Mouse (Mus musculus) kidney, embryonic 16.5 days (tissue): ENCODE results near the gene Dtx3. TPM values are rescaled to one million over a fixed set of nuclear protein-coding genes. Genes with fewer than 3 reads are reported as not detected.
A peak's percentile ranks its signal among the peaks of the same experiment; 100 is the strongest.

Source experiments
- ATAC-seq: fragments of 200-750 bp; cut with Nextera tagmentation; 2 replicates; pipeline ENCODE4 v1.8.0; 2017; ENCODE audit warnings: moderate TSS enrichment; ENCODE audit not compliant: low FRiP score, low TSS enrichment
- H3K27ac ChIP-seq: fragments of 300-500 bp; sonication (generic); 2 replicates; pipeline ENCODE4 v1.5.1; 2014; ENCODE audit warnings: low read length
- H3K27me3 ChIP-seq: fragments of 300-500 bp; sonication (generic); 2 replicates; pipeline ENCODE4 v1.6.1; 2014; ENCODE audit warnings: low read length, control low read depth, mixed read lengths; ENCODE audit not compliant: insufficient read depth
- H3K36me3 ChIP-seq: fragments of 300-500 bp; sonication (generic); 2 replicates; pipeline ENCODE4 v1.6.1; 2014; ENCODE audit warnings: low read length, control low read depth, mixed read lengths; ENCODE audit not compliant: insufficient read depth
- H3K4me1 ChIP-seq: fragments of 300-500 bp; sonication (generic); 2 replicates; pipeline ENCODE4 v1.6.1; 2014; ENCODE audit warnings: low read length, control low read depth, mixed read lengths; ENCODE audit not compliant: insufficient read depth
- H3K4me2 ChIP-seq: fragments of 300-500 bp; sonication (generic); replicated peaks from 2 replicates; pipeline ENCODE4 v1.6.1; 2014; ENCODE audit warnings: low read depth, low read length
- H3K4me3 ChIP-seq: fragments of 300-500 bp; sonication (generic); 2 replicates; pipeline ENCODE4 v1.5.1; 2014; ENCODE audit warnings: mild to moderate bottlenecking, low read length
- H3K9ac ChIP-seq: fragments of 300-500 bp; sonication (generic); replicated peaks from 2 replicates; pipeline ENCODE4 v1.6.1; 2014; ENCODE audit warnings: low read length
- H3K9me3 ChIP-seq: fragments of 300-500 bp; sonication (generic); 2 replicates; pipeline ENCODE4 v1.6.1; 2016; ENCODE audit warnings: low read length, control low read depth
- WGBS: fragments of 180-500 bp; shearing (Covaris S2); extraction: QIAGEN DNeasy Blood & Tissue Kit; methylation state at CpG from one replicate; pipeline ENCODE4 v1.1.7; 2014; 5-methylcytosine and 5-hydroxymethylcytosine counted together
- polyA plus RNA-seq: library from polyadenylated mRNA; unstranded; fragments of >200 nt; fragmentation: Nextera tagmentation; extraction: Ambion mirVana; gene quantifications from 2 replicates; pipeline ENCODE4 v1.2.1, GENCODE M21; 2015

Gene Dtx3
- polyA plus RNA-seq, 1 experiment from 2014 or later = 115 TPM

GRCm38 (mm10) chr10:127209928-127210570 lies 14.5 kb upstream of the Dtx3 start:
- H3K9me3 ChIP-seq = no peaks in the 10 kb centered on the region
- H3K4me3 ChIP-seq = peak overlapping the region; percentile 77
- H3K27me3 ChIP-seq = no peaks in the 10 kb centered on the region
- peak overlapping the region; percentile 87 for H3K4me2 ChIP-seq
- 80% methylated on average over 13 of the region's 13 CpGs for WGBS
- peak overlapping the region; percentile 93 for H3K27ac ChIP-seq
- peaks cover 12% of the 10 kb centered on the region for H3K4me1 ChIP-seq
- no peak for ATAC-seq
- peaks cover 17% of the 10 kb centered on the region for H3K36me3 ChIP-seq
- H3K9ac ChIP-seq = peak overlapping the region; percentile 88

- no peak for ATAC-seq
- no peak overlapping the region for H3K4me2 ChIP-seq
- peaks cover 19% of the 10 kb centered on the region for H3K36me3 ChIP-seq
- no peak overlapping the region for H3K4me3 ChIP-seq
- H3K27me3 ChIP-seq = no peaks in the 10 kb centered on the region
- WGBS = 76% methylated on average over 4 of the region's 4 CpGs
- no peaks in the 10 kb centered on the region for H3K9me3 ChIP-seq
- H3K9ac ChIP-seq = no peak overlapping the region
- peaks cover 12% of the 10 kb centered on the region for H3K4me1 ChIP-seq
- no peak overlapping the region for H3K27ac ChIP-seq
Observed at GRCm38 (mm10) chr10:127208921-127209320, 13.4 kb upstream of the Dtx3 start.

GRCm38 (mm10) chr10:127205373-127205772 lies 9.8 kb upstream of the Dtx3 start:
- Histone ChIP-seq H3K27ac (no peak overlapping the region), H3K36me3 (peaks cover 37% of the 10 kb centered on the region)

GRCm38 (mm10) chr10:127204589-127204988 lies 9.1 kb upstream of the Dtx3 start:
- no peak overlapping the region for H3K4me3 ChIP-seq
- H3K27ac ChIP-seq = no peak overlapping the region
- no peaks in the 10 kb centered on the region for H3K9me3 ChIP-seq
- H3K27me3 ChIP-seq = no peaks in the 10 kb centered on the region
- H3K36me3 ChIP-seq = peaks cover 39% of the 10 kb centered on the region
- WGBS = 87% methylated on average over 5 of the region's 5 CpGs
- no peak for ATAC-seq
- no peak overlapping the region for H3K9ac ChIP-seq
- H3K4me2 ChIP-seq = no peak overlapping the region
- H3K4me1 ChIP-seq = no peaks in the 10 kb centered on the region; the same call in 1 of the 2 replicates

More at GRCm38 (mm10) chr10:127205373-127205772, 9.8 kb upstream of the Dtx3 start:
- H3K9me3 ChIP-seq = no peaks in the 10 kb centered on the region
- no peaks in the 10 kb centered on the region for H3K27me3 ChIP-seq
- no peak overlapping the region for H3K9ac ChIP-seq
- peaks cover 8% of the 10 kb centered on the region for H3K4me1 ChIP-seq
- WGBS = 88% methylated on average over 10 of the region's 10 CpGs
- H3K4me3 ChIP-seq = no peak overlapping the region
- no peak for ATAC-seq
- no peak overlapping the region for H3K4me2 ChIP-seq

- WGBS = 88% methylated on average over 3 of the region's 3 CpGs
- no peak overlapping the region for H3K9ac ChIP-seq
- H3K4me2 ChIP-seq = no peak overlapping the region
- no peak overlapping the region for H3K27ac ChIP-seq
- H3K27me3 ChIP-seq = no peaks in the 10 kb centered on the region
- ATAC-seq = no peak
- no peak overlapping the region for H3K4me3 ChIP-seq
- peaks cover 46% of the 10 kb centered on the region for H3K36me3 ChIP-seq
- H3K9me3 ChIP-seq = no peaks in the 10 kb centered on the region
- H3K4me1 ChIP-seq = peaks cover 11% of the 10 kb centered on the region
Observed at GRCm38 (mm10) chr10:127203106-127203505, 7.6 kb upstream of the Dtx3 start.

GRCm38 (mm10) chr10:127200279-127200678 lies 4.8 kb upstream of the Dtx3 start:
- Histone ChIP-seq H3K4me3 (no peak overlapping the region), H3K27me3 (no peaks in the 10 kb centered on the region), H3K4me1 (peaks cover 28% of the 10 kb centered on the region), H3K27ac (no peak overlapping the region), H3K9me3 (no peaks in the 10 kb centered on the region), H3K4me2 (no peak overlapping the region), H3K9ac (no peak overlapping the region), H3K36me3 (peaks cover 48% of the 10 kb centered on the region)
- ATAC-seq = no peak
- WGBS = 90% methylated on average over 8 of the region's 8 CpGs

GRCm38 (mm10) chr10:127199474-127199873 lies 3.9 kb upstream of the Dtx3 start:
- Histone ChIP-seq H3K4me3 (no peak overlapping the region), H3K4me1 (peaks cover 34% of the 10 kb centered on the region)
- ATAC-seq = no peak

GRCm38 (mm10) chr10:127199068-127199467 lies 3.5 kb upstream of the Dtx3 start:
- H3K4me1 ChIP-seq = peaks cover 38% of the 10 kb centered on the region
- H3K4me3 ChIP-seq = no peak overlapping the region
- H3K27ac ChIP-seq = peak overlapping the region; percentile 24
- no peak overlapping the region for H3K4me2 ChIP-seq
- no peak overlapping the region for H3K9ac ChIP-seq
- no peak for ATAC-seq
- 42% methylated on average over 5 of the region's 5 CpGs for WGBS
- H3K27me3 ChIP-seq = no peaks in the 10 kb centered on the region
- no peaks in the 10 kb centered on the region for H3K9me3 ChIP-seq
- peaks cover 43% of the 10 kb centered on the region for H3K36me3 ChIP-seq

More at GRCm38 (mm10) chr10:127199474-127199873, 3.9 kb upstream of the Dtx3 start:
- Histone ChIP-seq H3K36me3 (peaks cover 43% of the 10 kb centered on the region), H3K9ac (0 out of 2 replicates have a peak overlapping the region, but pooled peaks have one; percentile 11), H3K27ac (no peak overlapping the region; the same call in 1 of the 2 replicates), H3K27me3 (no peaks in the 10 kb centered on the region), H3K4me2 (no peak overlapping the region), H3K9me3 (no peaks in the 10 kb centered on the region)
- WGBS = 84% methylated on average over 11 of the region's 11 CpGs

GRCm38 (mm10) chr10:127198492-127198891 lies 3.0 kb upstream of the Dtx3 start:
- peaks cover 43% of the 10 kb centered on the region for H3K36me3 ChIP-seq
- WGBS = 26% methylated on average over 2 of the region's 2 CpGs
- no peak overlapping the region for H3K4me3 ChIP-seq
- H3K27me3 ChIP-seq = no peaks in the 10 kb centered on the region
- H3K9ac ChIP-seq = no peak overlapping the region
- ATAC-seq = no peak
- peak overlapping the region; percentile 24 for H3K27ac ChIP-seq
- no peak overlapping the region for H3K4me2 ChIP-seq
- peaks cover 38% of the 10 kb centered on the region for H3K4me1 ChIP-seq
- no peaks in the 10 kb centered on the region for H3K9me3 ChIP-seq

- Histone ChIP-seq H3K4me1 (peaks cover 38% of the 10 kb centered on the region), H3K4me2 (no peak overlapping the region), H3K9ac (no peak overlapping the region), H3K36me3 (peaks cover 40% of the 10 kb centered on the region), H3K27me3 (no peaks in the 10 kb centered on the region), H3K9me3 (no peaks in the 10 kb centered on the region), H3K4me3 (no peak overlapping the region), H3K27ac (0 out of 2 replicates have a peak overlapping the region, but pooled peaks have one; percentile 97)
- no peak for ATAC-seq
- 76% methylated on average over 11 of the region's 11 CpGs for WGBS
Observed at GRCm38 (mm10) chr10:127197505-127198110, 2.1 kb upstream of the Dtx3 start.
